In the genomic region with DNA sequence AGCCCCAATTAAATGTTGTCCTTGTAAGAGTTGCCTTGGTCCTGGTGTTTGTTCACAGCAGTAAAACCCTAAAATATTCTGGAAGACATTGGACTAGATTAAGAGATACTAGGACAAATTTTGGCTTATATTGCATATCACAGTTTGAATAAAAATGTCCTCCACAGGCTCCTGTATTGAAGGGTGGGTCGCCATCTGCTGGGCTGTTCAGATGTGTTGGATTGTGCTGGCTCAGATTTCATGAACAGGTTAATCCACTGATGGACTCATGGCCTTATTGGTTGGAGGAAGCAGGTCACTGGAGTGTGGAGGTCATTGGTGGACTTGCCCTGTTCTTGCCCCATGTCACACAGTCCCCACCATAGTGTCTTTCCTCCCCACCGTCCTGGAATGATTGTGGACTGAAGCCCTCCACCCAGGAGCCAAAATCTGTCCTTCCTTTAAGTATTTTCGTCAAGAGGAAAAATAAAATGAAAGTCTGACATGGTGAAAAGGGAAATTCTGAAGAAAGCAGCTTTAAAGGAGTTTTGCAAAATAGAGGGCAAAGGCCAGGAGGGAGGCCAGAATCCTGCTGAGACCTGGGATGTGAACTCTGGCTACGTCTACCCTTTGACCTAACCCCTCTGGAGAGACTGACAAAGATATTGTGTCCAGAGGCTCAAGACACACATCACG, we compare ENCODE assay signal across 11 mouse cellular contexts.
DNase-seq lines count a peak whose midpoint lies in the region; ATAC-seq and TF ChIP-seq lines count a peak whose summit lies in the region.
"Had no signal": no experiment of that assay in that cellular context is flagged by ENCODE, and none has a peak within 500 bp of the region (broad histone marks: within the 10 kb centered on the region; RNA-seq: fewer than 3 reads in every experiment).

No protein-coding gene starts in this region.

- no peaks in the 10 kb centered on the region for H3K4me1 ChIP-seq in kidney, adult 2 months (ENCODE audit: control insufficient read depth, insufficient read depth, low read length)
- H3K4me1 ChIP-seq in midbrain, postnatal 0 days (ENCODE audit: insufficient read depth, low read length), result no peaks in the 10 kb centered on the region
- H3K4me1 ChIP-seq in midbrain, embryonic 16.5 days (ENCODE audit: control insufficient read depth, insufficient read depth, low read length), result no peaks in the 10 kb centered on the region
- no peaks in the 10 kb centered on the region for H3K4me1 ChIP-seq in stomach, embryonic 16.5 days (ENCODE audit: control insufficient read depth, insufficient read depth, low read length)
- H3K4me1 ChIP-seq: midbrain, embryonic 10.5 days had no signal

- TF ChIP-seq CTCF in kidney, adult 2 months (conservative IDR thresholded peaks at IDR 0.05; ENCODE audit: insufficient read depth, insufficient read length, low read depth, low read length), result peak; percentile 38
- peak; percentile 55 for TF ChIP-seq CTCF in midbrain, postnatal 0 days (IDR thresholded peaks at IDR 0.05)

- no peaks in the 10 kb centered on the region for H3K9me3 ChIP-seq in midbrain, postnatal 0 days (ENCODE audit: low read length)
- no peaks in the 10 kb centered on the region for H3K9me3 ChIP-seq in midbrain, embryonic 16.5 days (replicated peaks; ENCODE audit: control insufficient read depth, low read length, poor library complexity, severe bottlenecking)
- no peaks in the 10 kb centered on the region for H3K9me3 ChIP-seq in stomach, embryonic 16.5 days (replicated peaks; ENCODE audit: control insufficient read depth, low read length)

- H3K27ac ChIP-seq in kidney, adult 2 months (ENCODE audit: insufficient read depth, low read depth, low read length), result no peak overlapping the region
- H3K27ac ChIP-seq in midbrain, postnatal 0 days (ENCODE audit: low read depth, low read length), result no peak overlapping the region
- no peak overlapping the region for H3K27ac ChIP-seq in midbrain, embryonic 16.5 days (ENCODE audit: low read length)
- H3K27ac ChIP-seq in stomach, embryonic 16.5 days (ENCODE audit: low read length), result no peak overlapping the region
- H3K27ac ChIP-seq: midbrain, embryonic 10.5 days had no signal

- DNase-seq in CD4-positive, CD25-positive, alpha-beta regulatory T cell, adult 2 months (ENCODE audit: low read depth, low spot score), result peak; percentile 54
- DNase-seq in kidney, adult 2 months, result peak; percentile 17
- DNase-seq in kidney, adult 18-20 months, result no peak
- DNase-seq in midbrain, postnatal 0 days (ENCODE audit: low spot score), result peak; percentile 24
- DNase-seq in heart, postnatal 25 days (ENCODE audit: low spot score), result no peak
- DNase-seq: cerebellum, adult 18-20 months; heart, postnatal 14 days had no signal

- no peak for TF ChIP-seq POLR2A in kidney, adult 2 months (IDR thresholded peaks at IDR 0.05; ENCODE audit: low read depth, low read length)

- no peak overlapping the region for H3K4me3 ChIP-seq in kidney, adult 2 months (ENCODE audit: insufficient read depth, low read depth, low read length)
- H3K4me3 ChIP-seq in midbrain, postnatal 0 days (ENCODE audit: low read depth, low read length), result no peak overlapping the region
- no peak overlapping the region for H3K4me3 ChIP-seq in midbrain, embryonic 16.5 days (ENCODE audit: low read depth, low read length)
- H3K4me3 ChIP-seq in stomach, embryonic 16.5 days (replicated peaks; ENCODE audit: low read length), result no peak overlapping the region
- H3K4me3 ChIP-seq: midbrain, embryonic 10.5 days had no signal

- no peak overlapping the region for H3K4me2 ChIP-seq in midbrain, postnatal 0 days (ENCODE audit: low read depth, low read length, poor library complexity, severe bottlenecking)
- no peak overlapping the region for H3K4me2 ChIP-seq in midbrain, embryonic 16.5 days (ENCODE audit: low read length)
- H3K4me2 ChIP-seq in stomach, embryonic 16.5 days (ENCODE audit: low read depth, low read length), result no peak overlapping the region

- H3K27me3 ChIP-seq in kidney, adult 2 months (replicated peaks; ENCODE audit: control insufficient read depth, insufficient read depth, low read length), result no peaks in the 10 kb centered on the region
- no peaks in the 10 kb centered on the region for H3K27me3 ChIP-seq in midbrain, postnatal 0 days (ENCODE audit: insufficient read depth, low read length)
- no peaks in the 10 kb centered on the region for H3K27me3 ChIP-seq in midbrain, embryonic 16.5 days (ENCODE audit: control insufficient read depth, insufficient read depth, low read depth, low read length)
- no peaks in the 10 kb centered on the region for H3K27me3 ChIP-seq in stomach, embryonic 16.5 days (ENCODE audit: control insufficient read depth, insufficient read depth, low read length)

- 79% methylated on average over 5 of the region's 5 CpGs for WGBS in kidney, adult 2 months
- 56% methylated on average over 5 of the region's 5 CpGs for WGBS in midbrain, postnatal 0 days
- 61% methylated on average over 5 of the region's 5 CpGs for WGBS in midbrain, embryonic 16.5 days
- 79% methylated on average over 5 of the region's 5 CpGs for WGBS in stomach, embryonic 16.5 days

- H3K9ac ChIP-seq in midbrain, postnatal 0 days (replicated peaks; ENCODE audit: low read length, poor library complexity, severe bottlenecking), result no peak overlapping the region
- H3K9ac ChIP-seq in midbrain, embryonic 16.5 days (ENCODE audit: low read depth, low read length), result no peak overlapping the region
- no peak overlapping the region for H3K9ac ChIP-seq in stomach, embryonic 16.5 days (ENCODE audit: low read length)

- ATAC-seq in CD4-positive, CD25-positive, alpha-beta regulatory T cell, adult 4 months, result no peak
- ATAC-seq in midbrain, postnatal 0 days (ENCODE audit: low FRiP score), result no peak
- no peak for ATAC-seq in midbrain, embryonic 16.5 days
- peak; percentile 47; the same call in 1 of the 2 replicates for ATAC-seq in stomach, embryonic 16.5 days (ENCODE audit: insufficient read depth, low FRiP score)

- intact Hi-C loops in heart, postnatal 25 days (cut with DNase I), result no loop called here

- H3K36me3 ChIP-seq in kidney, adult 2 months (ENCODE audit: control insufficient read depth, insufficient read depth, low read length), result no peaks in the 10 kb centered on the region
- H3K36me3 ChIP-seq in midbrain, postnatal 0 days (ENCODE audit: insufficient read depth, low read length), result no peaks in the 10 kb centered on the region
- no peaks in the 10 kb centered on the region for H3K36me3 ChIP-seq in midbrain, embryonic 16.5 days (ENCODE audit: control insufficient read depth, insufficient read depth, low read length)
- H3K36me3 ChIP-seq in stomach, embryonic 16.5 days (ENCODE audit: control insufficient read depth, insufficient read depth, low read length), result no peaks in the 10 kb centered on the region
- H3K36me3 ChIP-seq: midbrain, embryonic 10.5 days had no signal

Comparison
In these comparisons a context has a peak if more than half of its experiments do, and no peak if none do; other contexts are left out.
1. DNase-seq: peak in CD4-positive, CD25-positive, alpha-beta regulatory T cell, adult 2 months (single experiment), kidney, adult 2 months (single experiment) and midbrain, postnatal 0 days (single experiment); none in kidney, adult 18-20 months (single experiment) and heart, postnatal 25 days (single experiment).